Mouse (Mus musculus) embryonic facial prominence, embryonic 12.5 days (tissue): ENCODE data around the gene Elf1. TPM values are rescaled to one million over a fixed set of nuclear protein-coding genes. Genes with fewer than 3 reads are reported as not detected.
"Not testable (repeated sequence)": the region's sequence is repeated elsewhere in the genome, so short reads cannot be mapped to it uniquely, and the experiment has no call there.

Experiments
- ATAC-seq: fragments of 200-750 bp; cut with Nextera tagmentation; 2 replicates; pipeline ENCODE4 v1.8.0; 2017; ENCODE audit not compliant: insufficient number of reproducible peaks, insufficient read depth, low FRiP score, low TSS enrichment
- H3K27ac ChIP-seq: fragments of 300-500 bp; sonication (generic); 2 replicates; pipeline ENCODE4 v1.5.1; 2016; ENCODE audit warnings: mild to moderate bottlenecking
- H3K27me3 ChIP-seq: fragments of 300-500 bp; sonication (generic); 2 replicates; pipeline ENCODE4 v1.6.1; 2016; ENCODE audit warnings: mild to moderate bottlenecking, moderate library complexity
- H3K36me3 ChIP-seq: fragments of 300-500 bp; sonication (generic); 2 replicates; pipeline ENCODE4 v1.6.1; 2016; ENCODE audit warnings: mild to moderate bottlenecking
- H3K4me1 ChIP-seq: fragments of 300-500 bp; sonication (generic); 2 replicates; pipeline ENCODE4 v1.6.1; 2016
- H3K4me2 ChIP-seq: fragments of 300-500 bp; sonication (generic); replicated peaks from 2 replicates; pipeline ENCODE4 v1.6.1; 2016; ENCODE audit warnings: mild to moderate bottlenecking, moderate library complexity
- H3K4me3 ChIP-seq: fragments of 300-500 bp; sonication (generic); 2 replicates; pipeline ENCODE4 v1.5.1; 2016; ENCODE audit warnings: mild to moderate bottlenecking
- H3K9ac ChIP-seq: fragments of 300-500 bp; sonication (generic); 2 replicates; pipeline ENCODE4 v1.6.1; 2016; ENCODE audit warnings: mild to moderate bottlenecking, moderate library complexity
- H3K9me3 ChIP-seq: fragments of 300-500 bp; sonication (generic); 2 replicates; pipeline ENCODE4 v1.6.1; 2016; ENCODE audit warnings: mild to moderate bottlenecking, moderate library complexity
- WGBS: fragments of 180-500 bp; shearing (Covaris S2); methylation state at CpG from one replicate; pipeline ENCODE4 v1.1.7; 2016; 5-methylcytosine and 5-hydroxymethylcytosine counted together
- polyA plus RNA-seq: library from polyadenylated mRNA; unstranded; fragments of >200 nt; fragmentation: Nextera tagmentation; extraction: Ambion mirVana; gene quantifications from 2 replicates; pipeline ENCODE4 v1.2.1, GENCODE M21; 2016

Elf1 gene
- polyA plus RNA-seq, 1 experiment from 2014 or later: 12.4 TPM

DNA sequence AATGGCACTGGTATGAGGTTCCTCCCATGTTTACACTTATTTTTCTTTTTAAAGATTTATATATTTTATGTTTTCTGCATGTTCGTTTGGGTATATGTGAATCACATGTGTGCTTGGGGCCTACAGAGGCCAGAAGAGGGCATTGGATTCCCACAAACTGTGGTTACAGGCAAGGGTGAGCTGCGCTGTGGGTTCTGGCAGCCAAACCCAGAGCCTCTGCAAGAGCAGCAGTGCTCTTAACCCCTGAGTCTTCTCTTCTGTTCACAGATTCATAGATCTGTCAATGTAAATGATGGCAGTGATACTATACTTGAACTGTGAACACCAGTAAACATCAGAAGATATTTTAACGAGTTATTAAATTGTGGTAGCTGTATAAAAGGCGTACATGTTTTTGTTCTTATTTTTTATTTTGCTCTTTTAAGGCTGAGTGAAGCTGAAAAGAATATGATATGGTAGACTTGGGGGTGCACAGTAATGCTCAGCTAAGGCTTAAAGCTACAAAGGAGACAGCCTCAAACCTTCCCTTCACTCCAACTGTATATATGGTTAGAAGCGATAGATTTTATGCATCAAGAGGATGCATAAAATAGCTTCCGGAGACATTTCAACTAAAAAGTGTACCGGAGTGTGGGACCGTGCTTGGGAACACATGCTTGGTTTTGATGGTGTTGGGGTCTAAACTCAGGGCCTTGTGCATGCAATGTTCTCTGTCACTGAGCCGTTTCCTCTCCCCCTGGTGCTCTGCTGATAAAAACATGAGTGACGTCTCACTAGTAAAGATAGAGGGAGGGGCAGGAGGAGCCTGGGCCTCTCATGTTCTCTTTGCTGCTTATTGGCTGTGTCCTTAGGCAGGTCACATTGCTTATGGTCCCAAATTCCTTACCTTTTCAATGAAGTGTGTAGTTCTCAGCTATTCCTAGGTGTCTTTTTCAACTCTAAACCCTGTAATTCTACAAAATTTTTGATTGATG lies 48.9 kb downstream of the Elf1 start:
- no peaks in the 10 kb centered on the region for H3K9me3 ChIP-seq
- no peaks in the 10 kb centered on the region for H3K36me3 ChIP-seq
- H3K27me3 ChIP-seq: no peaks in the 10 kb centered on the region
- H3K4me1 ChIP-seq: no peaks in the 10 kb centered on the region
- H3K4me2 ChIP-seq: no peak overlapping the region
- H3K27ac ChIP-seq: no peak overlapping the region
- WGBS: 77% methylated on average over 10 of the region's 10 CpGs
- ATAC-seq: no peak
- no peak overlapping the region for H3K4me3 ChIP-seq
- no peak overlapping the region for H3K9ac ChIP-seq

DNA sequence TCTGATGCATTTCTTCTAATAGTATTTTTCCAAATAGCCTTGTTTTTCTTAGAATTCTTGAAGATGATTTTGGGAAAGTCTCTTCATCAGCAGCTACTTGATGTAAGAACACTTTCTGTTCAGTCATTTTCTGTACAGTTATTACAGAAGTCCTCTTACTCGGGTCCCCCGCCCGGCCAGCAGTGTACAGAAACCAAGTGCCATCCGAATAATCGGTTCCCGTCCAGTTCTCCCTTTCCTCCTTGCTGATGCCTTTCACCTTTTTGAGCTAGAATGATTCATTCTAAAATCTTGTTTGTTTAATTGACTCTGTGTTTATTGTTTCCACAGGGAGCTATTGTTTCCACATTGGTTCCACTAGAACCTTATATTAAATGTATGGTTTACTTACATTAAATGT lies 49.8 kb downstream of the Elf1 start:
- Histone ChIP-seq H3K9me3 (no peaks in the 10 kb centered on the region), H3K4me3 (no peak overlapping the region), H3K36me3 (no peaks in the 10 kb centered on the region), H3K27me3 (no peaks in the 10 kb centered on the region), H3K4me1 (no peaks in the 10 kb centered on the region), H3K27ac (no peak overlapping the region), H3K9ac (no peak overlapping the region), H3K4me2 (no peak overlapping the region)
- 86% methylated on average over 6 of the region's 6 CpGs for WGBS
- ATAC-seq: no peak

- H3K27me3 ChIP-seq: no peaks in the 10 kb centered on the region
- H3K4me1 ChIP-seq: no peaks in the 10 kb centered on the region
- H3K4me2 ChIP-seq: no peak overlapping the region
- ATAC-seq: no peak
- no peak overlapping the region for H3K4me3 ChIP-seq
- WGBS: 88% methylated on average over 8 of the region's 8 CpGs
- no peaks in the 10 kb centered on the region for H3K9me3 ChIP-seq
- no peaks in the 10 kb centered on the region for H3K36me3 ChIP-seq
- no peak overlapping the region for H3K9ac ChIP-seq
- no peak overlapping the region for H3K27ac ChIP-seq
Measured at GRCm38 (mm10) chr14:79532036-79532776, 51.2 kb downstream of the Elf1 start.

DNA sequence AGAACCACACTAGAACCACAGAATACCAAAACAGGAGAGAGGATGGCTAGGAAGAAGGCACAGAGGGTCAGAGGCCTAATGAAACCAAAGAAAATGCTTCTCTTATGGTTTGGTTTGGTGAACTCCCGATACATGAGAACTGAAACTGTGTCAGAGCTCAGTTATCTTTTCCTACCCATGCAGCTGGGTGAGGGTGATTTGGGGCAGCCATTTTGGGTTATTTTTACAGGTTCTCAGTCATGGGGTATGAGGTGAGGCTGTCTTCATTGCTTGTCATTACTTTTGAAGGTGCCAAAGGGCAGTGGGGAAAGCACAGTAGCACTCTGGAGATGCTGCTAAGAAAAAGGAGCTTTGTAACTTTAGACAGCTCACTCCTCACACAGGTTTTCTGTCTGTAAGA lies 52.4 kb downstream of the Elf1 start:
- H3K9me3 ChIP-seq: no peaks in the 10 kb centered on the region
- no peaks in the 10 kb centered on the region for H3K4me1 ChIP-seq
- H3K9ac ChIP-seq: no peak overlapping the region
- H3K4me2 ChIP-seq: no peak overlapping the region
- no peaks in the 10 kb centered on the region for H3K27me3 ChIP-seq
- WGBS: 81% methylated on average over 1 of the region's 1 CpGs
- no peaks in the 10 kb centered on the region for H3K36me3 ChIP-seq
- H3K27ac ChIP-seq: no peak overlapping the region
- H3K4me3 ChIP-seq: no peak overlapping the region
- no peak for ATAC-seq

DNA sequence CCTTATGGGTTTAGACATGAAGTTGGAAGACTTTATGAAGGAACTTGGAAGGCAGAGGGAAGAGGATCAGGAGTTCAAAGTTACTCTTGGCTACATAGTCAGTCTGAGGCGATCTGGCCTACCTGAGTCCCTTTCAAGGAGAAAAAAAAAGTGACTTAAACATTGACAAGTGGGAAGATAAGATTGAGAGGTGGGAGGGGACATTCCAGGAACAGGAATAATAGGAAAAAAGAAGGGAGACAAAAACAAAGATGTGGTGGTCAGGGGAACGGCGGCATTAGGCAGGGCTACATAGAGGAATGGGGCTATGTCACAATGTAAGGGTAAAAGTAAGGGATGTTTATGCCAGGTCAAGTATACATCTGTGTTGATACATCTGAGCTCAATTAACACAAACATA lies 53.2 kb downstream of the Elf1 start:
- no peaks in the 10 kb centered on the region for H3K9me3 ChIP-seq
- ATAC-seq: no peak
- H3K27ac ChIP-seq: no peak overlapping the region
- H3K4me2 ChIP-seq: no peak overlapping the region
- H3K4me1 ChIP-seq: no peaks in the 10 kb centered on the region
- no peak overlapping the region for H3K4me3 ChIP-seq
- no peaks in the 10 kb centered on the region for H3K27me3 ChIP-seq
- no peaks in the 10 kb centered on the region for H3K36me3 ChIP-seq
- 90% methylated on average over 3 of the region's 3 CpGs for WGBS
- H3K9ac ChIP-seq: no peak overlapping the region

- not testable (repeated sequence) for H3K9ac ChIP-seq, H3K27me3 ChIP-seq, H3K4me2 ChIP-seq, H3K9me3 ChIP-seq, H3K4me1 ChIP-seq, H3K36me3 ChIP-seq, H3K27ac ChIP-seq, H3K4me3 ChIP-seq, ATAC-seq
- 89% methylated on average over 4 of the region's 4 CpGs for WGBS
Measured at GRCm38 (mm10) chr14:79534656-79535055, 53.7 kb downstream of the Elf1 start.

- no peak overlapping the region for H3K4me2 ChIP-seq
- ATAC-seq: no peak
- no peak overlapping the region for H3K4me3 ChIP-seq
- H3K36me3 ChIP-seq: no peaks in the 10 kb centered on the region
- H3K27me3 ChIP-seq: no peaks in the 10 kb centered on the region
- 71% methylated on average over 10 of the region's 10 CpGs for WGBS
- no peaks in the 10 kb centered on the region for H3K4me1 ChIP-seq
- H3K9ac ChIP-seq: no peak overlapping the region
- no peaks in the 10 kb centered on the region for H3K9me3 ChIP-seq
- no peak overlapping the region for H3K27ac ChIP-seq
Measured at GRCm38 (mm10) chr14:79535318-79535717, 54.3 kb downstream of the Elf1 start.

DNA sequence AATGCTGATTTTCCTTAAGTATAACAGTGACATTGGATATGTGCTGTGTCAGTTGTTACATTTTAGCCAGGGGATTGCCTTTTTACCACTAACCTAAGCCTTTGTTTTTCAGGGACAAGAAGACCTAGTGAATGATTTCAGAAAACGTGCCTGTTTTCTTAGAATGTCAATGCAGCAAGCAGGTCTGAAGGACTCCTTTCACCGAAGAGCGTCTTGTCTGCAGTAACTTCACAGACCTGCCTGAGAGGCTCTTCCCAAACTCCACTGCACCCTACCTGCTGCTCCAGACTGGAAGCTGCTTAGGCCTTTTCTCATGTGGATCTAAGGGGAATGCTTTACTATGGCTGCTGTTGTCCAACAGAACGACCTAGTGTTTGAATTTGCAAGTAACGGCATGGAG lies 55.0 kb downstream of the Elf1 start:
- no peak overlapping the region for H3K4me3 ChIP-seq
- no peaks in the 10 kb centered on the region for H3K9me3 ChIP-seq
- ATAC-seq: no peak
- H3K27me3 ChIP-seq: no peaks in the 10 kb centered on the region
- 75% methylated on average over 5 of the region's 5 CpGs for WGBS
- H3K36me3 ChIP-seq: no peaks in the 10 kb centered on the region
- no peak overlapping the region for H3K27ac ChIP-seq
- no peaks in the 10 kb centered on the region for H3K4me1 ChIP-seq
- H3K9ac ChIP-seq: no peak overlapping the region
- no peak overlapping the region for H3K4me2 ChIP-seq

DNA sequence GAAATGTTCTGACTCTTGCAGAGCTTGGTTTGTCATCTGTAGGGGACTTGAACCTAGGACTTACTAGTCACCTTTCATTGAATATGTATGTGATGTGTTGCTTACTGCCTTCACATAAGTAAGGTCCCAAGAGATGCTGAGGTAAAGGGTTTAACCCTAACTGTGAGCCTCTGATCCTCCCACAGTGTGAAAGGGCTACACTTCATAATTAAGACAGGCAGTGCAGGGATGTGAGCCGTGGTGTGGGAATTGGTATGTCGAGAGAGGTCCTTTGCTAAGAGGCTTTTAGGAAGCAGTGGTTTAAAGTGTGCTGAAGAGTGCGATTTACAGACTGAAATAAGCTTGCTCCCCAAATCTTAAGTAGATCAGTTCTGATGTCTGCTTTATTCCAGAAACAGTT lies 55.8 kb downstream of the Elf1 start:
- H3K9me3 ChIP-seq: no peaks in the 10 kb centered on the region
- no peak overlapping the region for H3K9ac ChIP-seq
- H3K4me1 ChIP-seq: no peaks in the 10 kb centered on the region
- H3K27me3 ChIP-seq: no peaks in the 10 kb centered on the region
- H3K4me3 ChIP-seq: no peak overlapping the region
- H3K27ac ChIP-seq: no peak overlapping the region
- no peaks in the 10 kb centered on the region for H3K36me3 ChIP-seq
- ATAC-seq: no peak
- no peak overlapping the region for H3K4me2 ChIP-seq
- WGBS: 77% methylated on average over 3 of the region's 3 CpGs

DNA sequence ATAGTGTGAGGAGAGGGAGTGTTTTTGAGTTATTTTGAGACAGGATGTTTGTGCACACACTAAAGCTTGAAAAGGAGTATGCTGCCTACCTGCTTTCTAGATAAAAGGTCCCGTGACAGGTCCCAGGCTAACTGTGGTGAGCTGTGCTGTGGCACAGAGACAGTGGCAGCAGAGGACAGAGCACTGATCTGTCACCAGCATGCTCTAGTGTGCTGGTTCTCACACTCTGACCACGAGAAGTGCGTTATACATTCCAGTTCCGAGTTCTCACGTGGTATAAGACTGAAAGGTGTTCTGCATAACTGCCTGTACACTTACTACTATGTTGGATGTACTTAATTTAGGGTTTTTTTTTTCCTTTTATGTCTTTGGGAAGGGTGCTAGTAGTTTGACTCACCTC lies 56.5 kb downstream of the Elf1 start:
- no peaks in the 10 kb centered on the region for H3K27me3 ChIP-seq
- H3K4me2 ChIP-seq: no peak overlapping the region
- WGBS: 84% methylated on average over 5 of the region's 5 CpGs
- H3K36me3 ChIP-seq: no peaks in the 10 kb centered on the region
- no peak overlapping the region for H3K27ac ChIP-seq
- H3K9ac ChIP-seq: no peak overlapping the region
- ATAC-seq: no peak
- H3K4me1 ChIP-seq: no peaks in the 10 kb centered on the region
- H3K9me3 ChIP-seq: no peaks in the 10 kb centered on the region
- no peak overlapping the region for H3K4me3 ChIP-seq

- no peak overlapping the region for H3K27ac ChIP-seq
- no peak overlapping the region for H3K4me3 ChIP-seq
Measured at GRCm38 (mm10) chr14:79537921-79538320, 56.9 kb downstream of the Elf1 start.

DNA sequence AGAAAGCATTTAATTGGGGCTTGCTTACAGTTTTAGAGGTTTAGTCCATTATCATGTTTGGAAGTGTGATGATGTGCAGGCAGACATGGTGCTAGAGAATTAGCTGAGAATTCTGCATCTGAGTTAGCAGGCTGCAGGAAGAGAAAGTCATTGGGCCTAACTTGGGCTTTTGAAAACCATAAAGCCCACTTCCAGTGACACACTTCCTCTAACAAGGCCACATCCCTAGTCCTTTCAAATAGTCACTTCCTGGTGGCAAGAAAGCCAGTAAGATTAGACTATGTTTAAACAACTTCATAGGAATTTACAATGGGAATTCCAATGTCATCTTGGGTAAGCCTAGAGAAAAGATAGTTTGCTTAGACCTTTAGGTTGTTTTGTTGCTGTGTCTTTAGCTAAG lies 60.6 kb downstream of the Elf1 start:
- Histone ChIP-seq H3K4me3 (no peak overlapping the region), H3K4me1 (no peaks in the 10 kb centered on the region), H3K9ac (no peak overlapping the region), H3K9me3 (no peaks in the 10 kb centered on the region), H3K4me2 (no peak overlapping the region), H3K27me3 (no peaks in the 10 kb centered on the region), H3K36me3 (no peaks in the 10 kb centered on the region), H3K27ac (no peak overlapping the region)
- ATAC-seq: no peak

More at GRCm38 (mm10) chr14:79537921-79538320, 56.9 kb downstream of the Elf1 start:
- no peak for ATAC-seq
- H3K27me3 ChIP-seq: no peaks in the 10 kb centered on the region
- H3K9ac ChIP-seq: no peak overlapping the region
- H3K36me3 ChIP-seq: no peaks in the 10 kb centered on the region
- no peak overlapping the region for H3K4me2 ChIP-seq
- H3K4me1 ChIP-seq: no peaks in the 10 kb centered on the region
- no peaks in the 10 kb centered on the region for H3K9me3 ChIP-seq
